Mouse (Mus musculus): ENCODE results near the gene Prdx2. TPM values are rescaled to one million over a fixed set of nuclear protein-coding genes. Genes with fewer than 3 reads are reported as not detected.

Prdx2 gene
- 451 TPM for polyA plus RNA-seq (2014; fragmentation: Illumina TruSeq; extraction: RNeasy Lipid Tissue Mini Kit (QIAGEN cat#74804); ENCODE audit: low read depth, low replicate concordance)

DNA sequence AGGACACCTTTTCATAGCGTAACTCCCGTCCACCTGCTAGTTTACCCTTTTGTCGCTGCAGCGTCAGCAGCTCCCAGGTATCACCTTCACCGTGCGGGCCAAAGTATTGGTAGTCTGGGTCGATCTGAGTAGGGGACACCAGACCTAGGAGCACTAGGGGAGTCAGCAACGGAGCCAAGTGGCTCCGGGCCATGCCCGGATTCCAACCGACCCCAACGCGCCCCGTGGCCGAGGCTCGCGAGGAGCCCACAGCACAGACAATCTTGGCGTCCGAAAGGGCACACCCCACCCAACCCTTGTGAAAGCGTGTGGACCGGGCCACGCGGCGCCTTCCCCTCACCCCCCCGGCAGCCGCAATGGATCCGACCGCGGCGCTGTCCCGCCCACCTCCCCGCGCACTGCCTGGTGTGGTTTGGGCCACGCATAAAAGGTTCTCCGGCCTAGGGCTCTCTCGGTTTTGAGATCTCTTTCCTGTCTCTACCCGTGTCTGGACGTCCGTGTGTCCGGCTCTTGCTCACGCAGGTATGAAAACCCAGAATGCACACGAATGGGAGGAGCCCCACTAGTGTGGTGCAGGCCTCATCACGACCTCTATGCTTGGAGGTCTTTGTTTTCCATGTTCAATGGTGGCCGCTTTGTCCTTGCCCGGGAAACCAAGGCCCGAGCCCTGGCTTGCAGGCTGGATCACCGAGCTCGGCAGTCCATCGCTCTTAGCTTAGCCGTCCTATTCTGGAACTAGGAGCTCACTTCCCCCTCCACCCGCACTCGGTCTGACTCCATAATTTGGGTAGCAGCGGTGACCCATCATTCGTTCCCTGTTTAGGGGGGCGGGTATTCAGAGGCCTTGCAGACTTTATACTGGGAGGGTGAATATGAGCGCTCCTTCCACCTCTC, at the start of gene Prdx2, which contains the start of the genes Gm49661 and Rnaseh2a:
Gene Prdx2 (plus strand): TSS at position 347 of the 894 bp plus-strand sequence.
Gene Gm49661 (minus strand): TSS at position 193 of the 894 bp plus-strand sequence.
Gene Rnaseh2a (minus strand): TSS at position 527 of the 894 bp plus-strand sequence.

DNA sequence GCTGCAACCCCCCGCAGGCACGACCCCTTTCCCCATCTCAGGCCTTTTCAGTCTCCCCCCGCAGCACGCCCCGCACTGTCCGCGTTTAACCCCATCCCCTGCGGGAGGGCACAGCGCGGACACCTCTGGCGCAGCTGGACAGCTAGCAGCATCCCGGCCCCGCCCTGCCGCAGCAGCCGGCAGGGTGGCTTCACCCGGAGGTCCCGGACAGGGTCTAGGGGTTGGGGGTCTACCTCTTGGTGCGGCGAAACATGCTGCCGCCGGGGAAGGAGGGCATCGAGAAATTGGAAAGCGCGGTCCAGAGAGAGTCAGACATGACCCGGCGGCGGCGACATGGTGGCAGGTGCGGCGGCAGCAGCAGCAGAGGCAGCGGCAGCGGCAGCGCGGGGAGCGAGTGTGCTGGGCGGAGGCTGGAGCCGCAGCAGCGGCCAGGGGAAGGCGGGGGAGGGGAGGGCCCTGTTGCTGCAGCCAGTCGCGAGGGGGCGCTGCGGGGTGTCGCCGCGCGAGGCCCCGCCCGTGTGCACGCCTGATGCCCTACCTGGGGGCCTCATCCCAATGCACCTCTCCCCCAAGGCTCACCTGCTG, 32.3 kb upstream of the Prdx2 start, which contains the start of gene Mast1:
Gene Mast1 (minus strand): TSS at position 398 of the 585 bp plus-strand sequence.

DNA sequence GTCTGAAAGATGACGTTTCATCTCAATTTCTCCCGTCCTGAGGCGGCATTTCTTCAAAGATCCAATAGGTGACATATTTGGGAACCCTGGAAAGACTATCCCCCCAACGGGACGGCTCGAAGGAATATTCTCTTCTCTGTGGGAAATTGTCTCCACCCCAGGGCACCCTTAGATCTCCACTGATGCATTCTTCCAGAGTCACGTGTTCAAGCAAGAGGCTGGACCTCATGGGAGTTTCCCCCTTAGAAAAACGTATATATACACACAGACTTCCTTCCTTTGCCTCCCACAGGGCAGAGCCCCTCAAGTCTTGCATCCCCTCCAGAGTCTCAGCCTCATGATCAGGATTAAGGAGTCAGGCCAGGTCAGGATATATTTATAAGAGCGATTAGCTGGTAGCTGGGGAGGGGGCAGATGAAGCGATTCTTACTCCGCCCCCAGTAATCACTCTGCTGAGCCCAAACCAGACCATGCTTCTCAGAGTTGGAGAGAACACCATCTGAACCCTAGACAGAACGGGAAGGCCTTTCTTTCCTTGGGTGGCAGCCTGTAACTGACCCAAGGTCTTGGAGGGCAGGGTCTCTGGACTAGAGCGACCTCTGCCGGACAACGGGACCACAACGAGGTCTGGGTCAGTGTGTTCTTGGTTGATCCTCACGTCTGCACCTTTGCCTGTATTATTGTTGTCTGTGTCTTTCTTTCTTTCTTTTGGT, 22.7 kb upstream of the Prdx2 start, which contains the start of gene Rtbdn:
Gene Rtbdn (plus strand): TSS at position 464 of the 713 bp plus-strand sequence.

DNA sequence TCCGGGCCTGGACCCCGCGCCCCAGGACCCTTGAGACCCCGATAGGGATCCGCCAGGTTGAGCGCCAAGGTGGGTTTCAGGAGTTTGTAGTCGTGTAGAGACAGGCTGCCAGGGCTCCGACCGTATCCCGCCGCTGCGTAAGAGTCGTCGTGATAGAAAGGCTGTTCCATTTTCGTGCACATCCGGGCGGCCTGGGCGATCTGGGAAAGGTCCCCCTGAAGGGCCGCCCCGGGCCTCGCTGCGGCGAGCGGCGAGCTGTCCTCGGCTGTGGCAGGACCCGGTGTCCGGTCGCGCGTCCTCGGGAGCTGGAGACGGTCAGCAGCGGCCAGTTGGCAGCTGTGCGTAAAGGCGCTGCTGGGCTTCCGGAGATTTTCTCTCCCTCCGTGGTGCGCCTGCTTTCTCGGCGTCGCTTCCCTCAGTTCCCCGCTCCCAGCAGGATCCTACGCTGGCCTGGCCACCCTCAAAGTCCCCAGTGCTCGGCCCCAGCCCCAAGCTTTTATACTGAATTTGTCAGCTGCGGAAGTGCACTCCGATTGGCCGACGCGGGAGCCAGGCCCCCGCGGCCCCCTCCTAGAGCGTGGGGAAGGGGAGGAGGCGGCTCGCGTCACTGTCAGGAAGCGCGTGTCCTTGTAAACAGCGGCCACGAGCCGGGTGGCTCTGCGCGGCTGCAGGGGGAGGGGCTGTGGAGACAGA, 9.0 kb downstream of the Prdx2 start, which contains the start of gene Junb:
Gene Junb (minus strand): TSS at position 471 of the 693 bp plus-strand sequence.

DNA sequence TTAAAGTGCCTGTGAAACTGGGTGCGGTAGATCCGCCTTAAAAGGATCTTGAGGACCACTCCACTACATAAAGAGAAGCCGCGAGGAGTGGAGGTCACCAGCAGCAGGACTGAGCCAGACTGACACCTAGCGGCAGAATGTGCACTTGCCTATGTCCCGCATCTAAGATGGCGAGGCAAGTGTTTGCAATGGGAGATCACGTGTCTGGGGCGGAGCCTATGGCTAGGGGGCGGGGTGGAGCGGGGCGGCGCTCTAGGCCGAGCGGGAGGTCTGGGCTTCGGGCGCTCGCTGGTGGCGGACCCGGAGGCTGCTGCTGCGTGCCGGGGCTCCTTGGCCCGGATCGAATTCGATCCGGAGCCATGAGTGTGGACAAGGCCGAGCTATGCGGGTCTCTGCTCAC, 21.0 kb downstream of the Prdx2 start, which contains the start of gene Hook2:
Gene Hook2 (plus strand): TSS at position 255 of the 400 bp plus-strand sequence.

GRCm38 (mm10) chr8:85014431-85014830, 45.0 kb downstream of the Prdx2 start, which contains the start of gene Best2:
Gene Best2 (minus strand): TSS chr8:85014531.

Other genes starting within 250 kb of the Prdx2 start
- gene G430095P16Rik, start 246.6 kb upstream of the Prdx2 start, polyA plus RNA-seq (2014; fragmentation: Illumina TruSeq; extraction: RNeasy Lipid Tissue Mini Kit (QIAGEN cat#74804); ENCODE audit: low read depth, low replicate concordance) = not detected
- 84.9 TPM for gene Nfix, start 169.2 kb upstream of the Prdx2 start, polyA plus RNA-seq (2014; fragmentation: Illumina TruSeq; extraction: RNeasy Lipid Tissue Mini Kit (QIAGEN cat#74804); ENCODE audit: low read depth, low replicate concordance)
- 14.0 TPM for gene Dand5, start 146.8 kb upstream of the Prdx2 start, polyA plus RNA-seq (2014; fragmentation: Illumina TruSeq; extraction: RNeasy Lipid Tissue Mini Kit (QIAGEN cat#74804); ENCODE audit: low read depth, low replicate concordance)
- 28.8 TPM for gene Gadd45gip1, start 138.1 kb upstream of the Prdx2 start, polyA plus RNA-seq (2014; fragmentation: Illumina TruSeq; extraction: RNeasy Lipid Tissue Mini Kit (QIAGEN cat#74804); ENCODE audit: low read depth, low replicate concordance)
- 101 TPM for gene Rad23a, start 128.9 kb upstream of the Prdx2 start, polyA plus RNA-seq (2014; fragmentation: Illumina TruSeq; extraction: RNeasy Lipid Tissue Mini Kit (QIAGEN cat#74804); ENCODE audit: low read depth, low replicate concordance)
- gene Calr, start 122.7 kb upstream of the Prdx2 start, polyA plus RNA-seq (2014; fragmentation: Illumina TruSeq; extraction: RNeasy Lipid Tissue Mini Kit (QIAGEN cat#74804); ENCODE audit: low read depth, low replicate concordance) = 330 TPM
- 26.7 TPM for gene Farsa, start 112.6 kb upstream of the Prdx2 start, polyA plus RNA-seq (2014; fragmentation: Illumina TruSeq; extraction: RNeasy Lipid Tissue Mini Kit (QIAGEN cat#74804); ENCODE audit: low read depth, low replicate concordance)
- gene Syce2, start 97.5 kb upstream of the Prdx2 start, polyA plus RNA-seq (2014; fragmentation: Illumina TruSeq; extraction: RNeasy Lipid Tissue Mini Kit (QIAGEN cat#74804); ENCODE audit: low read depth, low replicate concordance) = 0.92 TPM
- gene Gcdh, start 75.7 kb upstream of the Prdx2 start, polyA plus RNA-seq (2014; fragmentation: Illumina TruSeq; extraction: RNeasy Lipid Tissue Mini Kit (QIAGEN cat#74804); ENCODE audit: low read depth, low replicate concordance) = 84.6 TPM
- gene Klf1, start 67.7 kb upstream of the Prdx2 start, polyA plus RNA-seq (2014; fragmentation: Illumina TruSeq; extraction: RNeasy Lipid Tissue Mini Kit (QIAGEN cat#74804); ENCODE audit: low read depth, low replicate concordance) = 0.29 TPM
- gene Dnase2a, start 61.0 kb upstream of the Prdx2 start, polyA plus RNA-seq (2014; fragmentation: Illumina TruSeq; extraction: RNeasy Lipid Tissue Mini Kit (QIAGEN cat#74804); ENCODE audit: low read depth, low replicate concordance) = 9.4 TPM
- 0.13 TPM for gene Mast1, start 32.2 kb upstream of the Prdx2 start, polyA plus RNA-seq (2014; fragmentation: Illumina TruSeq; extraction: RNeasy Lipid Tissue Mini Kit (QIAGEN cat#74804); ENCODE audit: low read depth, low replicate concordance)
- not detected for gene Rtbdn, start 22.6 kb upstream of the Prdx2 start, polyA plus RNA-seq (2014; fragmentation: Illumina TruSeq; extraction: RNeasy Lipid Tissue Mini Kit (QIAGEN cat#74804); ENCODE audit: low read depth, low replicate concordance)
- gene Gm49661, start 154 bp upstream of the Prdx2 start, polyA plus RNA-seq (2014; fragmentation: Illumina TruSeq; extraction: RNeasy Lipid Tissue Mini Kit (QIAGEN cat#74804); ENCODE audit: low read depth, low replicate concordance) = not detected
- gene Rnaseh2a, start 180 bp downstream of the Prdx2 start, polyA plus RNA-seq (2014; fragmentation: Illumina TruSeq; extraction: RNeasy Lipid Tissue Mini Kit (QIAGEN cat#74804); ENCODE audit: low read depth, low replicate concordance) = 30.6 TPM
- 16.7 TPM for gene Junb, start 9.1 kb downstream of the Prdx2 start, polyA plus RNA-seq (2014; fragmentation: Illumina TruSeq; extraction: RNeasy Lipid Tissue Mini Kit (QIAGEN cat#74804); ENCODE audit: low read depth, low replicate concordance)
- 3.5 TPM for gene Hook2, start 21.0 kb downstream of the Prdx2 start, polyA plus RNA-seq (2014; fragmentation: Illumina TruSeq; extraction: RNeasy Lipid Tissue Mini Kit (QIAGEN cat#74804); ENCODE audit: low read depth, low replicate concordance)
- gene Best2, start 44.9 kb downstream of the Prdx2 start, polyA plus RNA-seq (2014; fragmentation: Illumina TruSeq; extraction: RNeasy Lipid Tissue Mini Kit (QIAGEN cat#74804); ENCODE audit: low read depth, low replicate concordance) = not detected
- 85.3 TPM for gene Asna1, start 55.7 kb downstream of the Prdx2 start, polyA plus RNA-seq (2014; fragmentation: Illumina TruSeq; extraction: RNeasy Lipid Tissue Mini Kit (QIAGEN cat#74804); ENCODE audit: low read depth, low replicate concordance)
- gene Trir, start 57.2 kb downstream of the Prdx2 start, polyA plus RNA-seq (2014; fragmentation: Illumina TruSeq; extraction: RNeasy Lipid Tissue Mini Kit (QIAGEN cat#74804); ENCODE audit: low read depth, low replicate concordance) = 63.4 TPM
- gene Tnpo2, start 67.3 kb downstream of the Prdx2 start, polyA plus RNA-seq (2014; fragmentation: Illumina TruSeq; extraction: RNeasy Lipid Tissue Mini Kit (QIAGEN cat#74804); ENCODE audit: low read depth, low replicate concordance) = 18.9 TPM
- gene Fbxw9, start 90.5 kb downstream of the Prdx2 start, polyA plus RNA-seq (2014; fragmentation: Illumina TruSeq; extraction: RNeasy Lipid Tissue Mini Kit (QIAGEN cat#74804); ENCODE audit: low read depth, low replicate concordance) = 4.0 TPM
- not detected for gene Gm5741, start 98.4 kb downstream of the Prdx2 start, polyA plus RNA-seq (2014; fragmentation: Illumina TruSeq; extraction: RNeasy Lipid Tissue Mini Kit (QIAGEN cat#74804); ENCODE audit: low read depth, low replicate concordance)
- 30.4 TPM for gene Dhps, start 102.2 kb downstream of the Prdx2 start, polyA plus RNA-seq (2014; fragmentation: Illumina TruSeq; extraction: RNeasy Lipid Tissue Mini Kit (QIAGEN cat#74804); ENCODE audit: low read depth, low replicate concordance)
- gene Wdr83os, start 111.2 kb downstream of the Prdx2 start, polyA plus RNA-seq (2014; fragmentation: Illumina TruSeq; extraction: RNeasy Lipid Tissue Mini Kit (QIAGEN cat#74804); ENCODE audit: low read depth, low replicate concordance) = 54.9 TPM
- gene Wdr83, start 111.7 kb downstream of the Prdx2 start, polyA plus RNA-seq (2014; fragmentation: Illumina TruSeq; extraction: RNeasy Lipid Tissue Mini Kit (QIAGEN cat#74804); ENCODE audit: low read depth, low replicate concordance) = 42.4 TPM
- gene Man2b1, start 113.7 kb downstream of the Prdx2 start, polyA plus RNA-seq (2014; fragmentation: Illumina TruSeq; extraction: RNeasy Lipid Tissue Mini Kit (QIAGEN cat#74804); ENCODE audit: low read depth, low replicate concordance) = 28.3 TPM
- 2.2 TPM for gene Zfp791, start 153.5 kb downstream of the Prdx2 start, polyA plus RNA-seq (2014; fragmentation: Illumina TruSeq; extraction: RNeasy Lipid Tissue Mini Kit (QIAGEN cat#74804); ENCODE audit: low read depth, low replicate concordance)
- gene Cks1brt, start 182.3 kb downstream of the Prdx2 start, polyA plus RNA-seq (2014; fragmentation: Illumina TruSeq; extraction: RNeasy Lipid Tissue Mini Kit (QIAGEN cat#74804); ENCODE audit: low read depth, low replicate concordance) = not detected